Mouse (Mus musculus): Measurements from ENCODE around the gene Phc1.

- TF ChIP-seq POLR2A (IDR thresholded peaks at IDR 0.05; ENCODE audit: borderline replicate concordance, low read depth, low read length) (no peak), CTCF (IDR thresholded peaks at IDR 0.05; ENCODE audit: low read depth, low read length) (no peak)
Observed at GRCm38 (mm10) chr6:122294290-122294689, 46.1 kb downstream of the Phc1 start.
